Mouse (Mus musculus) naive thymus-derived CD4-positive, alpha-beta T cell, adult 2 months (primary cell): ENCODE results near the gene Dennd4c.
"Not testable (repeated sequence)": the region's sequence is repeated elsewhere in the genome, so short reads cannot be mapped to it uniquely, and the experiment has no call there.

Experiments used
- DNase-seq: peaks from one replicate; pipeline ENCODE4 v3.0.0-alpha.2; 2011; ENCODE audit warnings: low read depth

Dennd4c gene

DNA sequence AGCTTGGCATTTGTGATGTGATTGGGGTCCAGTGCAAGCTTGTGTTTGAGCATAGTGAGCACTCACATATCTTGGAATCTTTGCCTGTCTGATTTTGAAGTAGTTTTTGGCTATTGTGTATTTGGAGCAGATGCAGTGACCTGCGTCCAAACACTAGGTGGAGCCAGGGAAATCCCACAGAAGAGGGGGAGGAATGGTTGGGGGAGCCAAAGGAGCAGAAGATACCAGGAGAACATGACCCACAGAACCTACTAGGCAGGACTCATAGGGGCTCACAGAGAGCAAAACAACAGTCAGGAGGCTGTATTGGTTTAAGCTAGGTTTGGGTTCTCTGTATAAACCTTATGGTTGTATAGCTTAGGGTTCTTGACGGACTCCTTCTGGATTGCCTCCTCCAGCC lies 62.2 kb downstream of the Dennd4c start:
- peak; percentile 9 for DNase-seq

DNA sequence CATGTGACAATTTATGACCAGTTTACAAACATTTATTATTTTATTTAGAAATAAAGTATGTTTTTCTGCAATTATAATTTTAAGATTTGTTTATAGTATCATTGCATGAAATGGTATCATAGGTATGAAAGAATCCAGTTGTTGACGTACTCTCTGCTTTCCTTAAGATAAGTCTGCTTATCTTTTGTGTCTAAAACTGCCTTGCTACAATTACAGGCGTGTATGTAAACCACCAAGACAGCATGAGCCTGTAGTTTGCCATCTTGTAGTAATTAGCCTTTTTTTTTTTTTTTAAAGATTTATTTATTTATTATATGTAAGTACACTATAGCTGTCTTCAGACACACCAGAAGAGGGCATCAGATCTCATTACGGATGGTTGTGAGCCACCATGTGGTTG lies 66.5 kb downstream of the Dennd4c start:
- DNase-seq: no peak

DNA sequence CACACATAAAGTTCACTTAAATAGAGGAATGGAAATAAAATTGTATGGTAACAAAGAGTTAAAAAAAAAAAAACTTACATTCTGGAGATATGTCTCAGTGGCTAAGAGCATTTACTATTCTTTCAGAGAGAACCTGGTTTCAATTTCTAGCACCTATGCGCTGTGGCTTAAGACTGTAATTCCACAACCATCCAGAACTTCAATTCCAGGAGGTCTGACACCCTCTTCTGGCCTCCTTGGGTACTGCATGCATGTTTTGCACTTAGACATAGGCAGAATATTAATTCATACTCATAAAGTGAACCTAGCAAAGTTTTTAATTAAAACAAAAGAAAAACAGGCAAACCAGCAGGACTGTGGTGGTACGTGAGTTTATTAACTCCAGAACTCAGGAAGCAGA lies 74.8 kb downstream of the Dennd4c start:
- DNase-seq: peak; percentile 74

DNA sequence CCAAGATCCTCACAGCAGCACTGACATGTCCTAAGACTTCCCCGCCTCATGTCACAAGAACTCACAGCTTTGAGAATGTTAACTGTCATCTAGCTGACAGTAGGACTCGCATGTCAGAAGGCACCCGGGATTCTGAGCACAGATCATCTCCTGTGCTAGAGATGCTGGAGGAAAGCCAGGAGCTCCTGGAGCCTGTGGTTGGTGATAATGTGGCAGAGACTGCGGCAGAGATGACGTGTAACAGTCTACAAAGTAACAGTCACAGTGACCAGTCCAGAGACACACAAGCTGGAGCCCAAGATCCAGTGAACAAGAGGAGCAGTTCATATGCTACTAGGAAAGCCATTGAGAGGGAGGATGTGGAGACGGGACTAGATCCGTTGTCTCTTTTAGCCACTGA lies 76.8 kb downstream of the Dennd4c start:
- no peak for DNase-seq

DNA sequence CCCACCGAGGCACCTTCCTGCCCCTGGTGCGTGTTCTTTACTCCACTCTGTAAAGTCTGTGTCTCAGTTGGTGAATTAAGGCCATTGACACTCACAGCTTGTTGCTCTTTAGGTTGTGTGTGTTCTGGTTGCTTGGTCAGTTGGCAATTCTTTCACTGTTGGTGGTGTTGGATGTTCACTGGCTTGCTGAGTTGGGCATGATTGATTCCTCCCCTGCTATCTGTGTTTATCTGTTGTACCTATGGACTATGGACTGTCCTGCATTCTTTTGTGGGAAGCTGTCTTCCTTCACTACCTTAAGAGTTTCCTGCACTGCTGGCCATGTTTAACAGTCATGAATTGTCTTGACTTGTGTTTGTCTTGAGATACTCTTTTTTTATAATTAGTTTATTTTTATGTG lies 83.5 kb downstream of the Dennd4c start:
- no peak for DNase-seq

DNA sequence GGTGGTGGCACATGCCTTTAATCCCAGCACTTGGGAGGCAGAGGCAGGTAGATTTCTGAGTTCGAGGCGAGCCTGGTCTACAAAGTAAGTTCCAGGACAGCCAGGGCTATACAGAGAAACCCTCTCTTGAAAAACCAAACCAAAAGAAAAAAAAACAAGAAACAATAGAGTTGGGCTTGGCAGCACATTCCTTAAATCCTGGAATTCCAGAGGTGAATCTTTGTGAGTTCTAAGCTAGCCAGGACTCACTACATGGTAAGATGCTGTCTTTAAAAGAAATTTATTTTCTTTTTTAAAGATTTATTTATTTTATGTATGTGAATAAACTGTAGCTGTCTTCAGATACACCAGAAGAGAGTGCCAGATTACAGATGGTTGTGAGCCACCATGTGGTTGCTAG lies 92.8 kb downstream of the Dennd4c start:
- DNase-seq: not testable (repeated sequence)

DNA sequence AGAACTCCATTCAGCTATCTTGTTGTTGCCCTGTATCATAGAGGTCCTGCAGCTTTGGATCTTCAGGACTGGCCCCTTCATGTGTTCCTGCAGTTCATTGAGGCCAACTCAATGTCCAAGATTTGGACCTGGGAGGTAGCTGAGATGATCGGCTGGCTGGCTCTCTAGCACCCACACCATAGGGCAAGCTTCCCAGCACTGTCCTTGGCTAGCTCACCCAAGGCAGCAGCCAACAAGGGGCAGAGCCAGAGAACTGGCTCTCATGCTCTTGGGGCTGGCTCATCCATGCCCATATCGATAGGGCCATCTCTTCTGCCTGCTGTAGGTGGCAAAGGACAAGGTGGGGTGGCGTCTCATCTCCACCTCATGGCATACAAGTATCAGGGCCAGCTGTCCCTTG lies 97.0 kb downstream of the Dennd4c start:
- DNase-seq: no peak

DNA sequence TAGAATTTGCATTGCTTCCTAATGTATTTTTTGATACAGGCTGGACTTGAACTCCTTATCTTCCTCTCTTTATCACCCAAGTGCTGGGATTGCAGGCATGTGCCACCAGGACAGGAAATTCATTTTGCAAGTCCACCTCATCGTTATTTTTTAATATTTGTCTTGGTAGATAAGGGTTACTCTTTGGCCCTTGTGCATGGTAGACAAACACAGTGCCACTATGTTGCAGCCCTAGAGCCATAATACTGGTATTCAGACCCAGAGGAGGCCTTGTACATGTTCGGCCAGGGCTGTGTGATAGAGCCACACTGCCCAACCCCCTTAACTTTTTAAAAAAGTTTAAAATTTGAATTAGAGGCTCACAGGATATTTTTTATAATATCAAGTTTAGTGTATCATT lies 98.9 kb downstream of the Dennd4c start:
- DNase-seq: no peak

DNA sequence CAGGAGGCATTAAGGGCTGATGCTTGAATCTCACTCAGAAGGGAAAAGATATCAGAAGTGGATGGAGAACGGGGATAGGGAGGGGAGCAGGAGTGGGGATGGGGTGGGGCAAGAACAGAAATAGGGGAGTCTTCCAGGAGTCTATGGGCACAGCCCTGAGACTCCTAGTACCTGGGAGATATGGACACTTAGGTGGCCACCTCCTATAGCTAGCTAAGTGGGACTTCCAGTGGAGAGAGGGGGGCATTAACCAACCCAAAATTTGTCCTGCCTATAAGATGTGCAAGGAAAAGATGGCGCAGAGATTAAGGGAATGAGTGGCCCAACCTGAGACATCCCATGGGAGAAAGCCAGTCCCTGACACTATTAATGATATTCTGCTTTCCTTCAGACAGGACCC lies 103.0 kb downstream of the Dennd4c start:
- DNase-seq: no peak

DNA sequence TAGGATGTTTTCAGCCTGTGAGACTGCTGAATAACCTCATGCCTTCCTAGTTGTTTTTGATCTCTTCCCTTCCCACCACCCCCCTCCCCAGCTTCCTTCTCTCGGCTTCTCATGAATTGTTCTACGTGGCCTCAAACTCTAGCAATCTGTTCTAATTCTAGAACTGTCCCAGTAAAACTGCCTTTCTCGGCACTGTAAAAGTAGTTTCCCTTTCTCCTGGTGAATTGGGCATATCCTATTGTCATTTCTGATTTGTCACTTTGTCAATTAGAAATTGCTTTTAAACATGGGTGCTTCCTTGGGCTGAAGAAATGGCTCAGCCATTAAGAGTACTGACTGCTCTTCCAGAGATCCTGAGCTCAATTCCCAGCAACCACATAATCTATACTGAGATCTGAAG lies 103.7 kb downstream of the Dennd4c start:
- DNase-seq: no peak

DNA sequence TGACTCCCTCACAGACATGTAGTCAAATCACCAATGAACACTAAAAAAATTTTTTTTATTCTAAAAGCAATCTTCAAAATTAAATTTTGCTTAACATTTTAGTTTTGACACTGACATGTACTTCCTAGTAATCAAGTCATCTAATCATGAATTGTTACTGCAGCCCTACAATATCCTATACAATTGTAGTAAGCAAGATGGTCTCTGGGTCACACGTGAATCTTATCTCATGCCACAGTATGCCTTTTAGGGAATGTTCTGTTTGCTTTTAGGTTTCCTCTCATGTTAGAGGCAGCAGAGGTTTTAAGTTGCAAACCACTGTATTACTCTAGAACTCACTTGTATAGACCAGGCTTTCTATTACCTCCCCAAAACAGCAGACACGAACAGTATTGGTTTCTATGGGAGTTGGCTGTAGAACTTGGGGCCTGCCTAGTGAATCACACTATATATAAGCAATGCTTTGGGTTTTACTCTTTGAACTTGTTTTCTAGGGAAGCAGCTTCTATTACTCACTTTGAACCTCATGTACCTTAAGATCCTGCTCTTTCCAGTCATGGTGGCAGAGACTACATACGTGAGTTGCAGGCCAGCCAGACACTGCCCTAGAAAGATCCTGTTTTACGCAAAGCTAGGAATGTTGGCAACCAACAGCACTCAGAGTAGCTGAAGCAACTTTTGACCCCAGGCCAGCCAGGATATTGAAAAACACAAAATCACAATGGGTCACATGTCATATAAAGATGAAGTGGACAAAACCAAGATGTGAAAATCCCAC lies 104.6 kb downstream of the Dennd4c start:
- DNase-seq: no peak

DNA sequence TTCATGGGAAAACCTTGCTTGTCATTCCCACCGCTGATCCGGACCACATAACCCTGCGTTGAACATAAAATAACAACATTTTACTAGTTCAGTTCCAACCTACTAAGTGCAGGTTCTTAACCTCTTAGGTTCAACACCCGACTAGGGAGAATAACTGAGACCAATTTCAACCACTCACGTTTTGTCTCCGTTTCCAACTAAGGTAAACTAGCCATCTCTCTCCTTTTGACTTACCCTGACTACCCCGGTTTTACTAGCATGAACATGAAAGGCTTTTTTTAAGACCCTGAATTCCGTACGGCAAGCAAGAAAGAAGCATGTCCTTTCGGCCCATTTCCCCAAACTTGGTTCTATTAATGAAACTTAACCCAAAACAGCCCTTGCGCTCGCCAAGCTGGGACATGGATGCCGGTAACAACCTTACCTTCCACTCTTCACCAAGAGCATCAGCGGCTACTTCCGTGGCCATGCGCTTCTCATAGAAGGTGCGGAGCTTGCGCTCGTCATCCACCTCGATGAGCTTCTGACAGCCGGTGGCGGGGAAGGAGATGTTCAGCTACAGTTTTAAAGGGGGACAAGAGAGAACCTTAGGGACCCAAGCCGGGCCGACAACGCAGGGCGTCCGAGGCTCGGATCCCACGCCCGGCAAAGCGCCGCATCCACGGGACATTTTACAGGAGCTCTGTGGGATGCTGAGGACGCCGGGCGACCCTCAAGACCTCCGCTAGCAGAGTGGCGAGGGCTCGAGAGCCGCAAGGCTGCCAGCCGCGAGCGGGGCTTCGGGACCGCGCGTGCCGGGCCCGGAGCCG lies 108.2 kb downstream of the Dennd4c start:
- peak; percentile 54 for DNase-seq

DNA sequence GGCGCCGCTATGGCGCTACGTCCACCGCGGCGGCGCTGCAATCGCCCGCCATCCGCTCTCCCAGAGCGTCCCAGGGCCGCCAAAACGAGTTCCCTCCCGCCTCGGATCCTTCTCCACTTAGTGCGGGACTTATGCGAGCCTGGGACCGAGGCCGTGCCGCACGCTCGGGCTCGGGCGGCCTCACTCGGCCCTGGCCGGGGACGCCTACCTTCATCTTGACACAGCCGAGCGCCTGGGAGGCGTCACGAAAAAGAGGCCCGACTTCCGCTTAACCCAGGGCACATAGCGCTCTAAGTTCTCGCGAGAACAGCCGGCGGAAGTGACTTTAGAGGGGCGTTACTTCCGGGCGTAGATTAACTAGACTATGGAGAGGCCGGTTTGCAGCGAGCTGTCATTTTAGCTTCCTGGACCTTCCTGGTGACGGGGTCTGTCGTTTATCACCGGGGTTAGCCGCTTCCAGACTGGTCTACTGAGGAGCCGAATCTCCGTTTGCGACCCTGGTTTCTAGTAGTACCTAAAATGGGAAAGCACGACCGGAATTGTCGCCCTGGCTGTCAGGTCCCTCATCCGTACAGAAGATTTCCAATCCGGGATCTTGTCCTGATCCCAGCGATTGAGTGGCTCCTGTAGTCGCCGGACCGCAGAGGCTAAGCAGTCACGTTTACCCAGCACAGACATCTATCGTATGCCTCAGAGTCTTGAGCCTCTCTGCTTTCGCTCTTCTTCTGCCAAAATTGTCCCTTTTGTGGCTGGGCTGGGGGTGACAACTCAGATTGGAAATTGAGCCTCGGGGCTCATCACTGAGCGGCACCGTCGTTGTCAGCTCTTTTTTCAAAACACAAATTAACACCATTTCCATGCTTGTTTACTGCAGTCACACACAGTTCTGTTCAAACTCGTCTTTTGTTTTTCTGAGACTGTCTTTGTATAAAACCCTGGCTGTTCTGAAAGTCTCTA lies 109.0 kb downstream of the Dennd4c start, which contains the start of gene Rps6:
Gene Rps6, minus strand, starts transcription at position 300 of the 957 bp plus-strand sequence.
- peak; percentile 98 for DNase-seq

DNA sequence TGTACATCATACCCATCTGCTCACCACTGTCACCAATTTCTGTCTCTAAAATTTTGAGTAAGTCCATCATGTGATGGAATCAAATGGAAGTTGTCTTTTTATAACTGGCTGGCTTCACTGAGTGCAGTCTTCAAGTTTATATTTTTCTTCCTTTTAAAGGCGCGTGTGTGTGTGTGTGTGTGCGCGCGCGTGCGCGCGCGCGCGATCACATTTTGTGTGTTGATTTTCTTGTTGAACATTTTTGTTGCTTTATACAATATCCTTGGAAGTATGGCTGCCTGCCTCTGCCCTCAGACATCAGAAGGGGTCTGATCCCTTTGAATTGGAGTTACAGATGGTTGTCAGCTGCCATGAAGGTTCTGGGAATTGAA lies 109.7 kb downstream of the Dennd4c start:
- DNase-seq: no peak

DNA sequence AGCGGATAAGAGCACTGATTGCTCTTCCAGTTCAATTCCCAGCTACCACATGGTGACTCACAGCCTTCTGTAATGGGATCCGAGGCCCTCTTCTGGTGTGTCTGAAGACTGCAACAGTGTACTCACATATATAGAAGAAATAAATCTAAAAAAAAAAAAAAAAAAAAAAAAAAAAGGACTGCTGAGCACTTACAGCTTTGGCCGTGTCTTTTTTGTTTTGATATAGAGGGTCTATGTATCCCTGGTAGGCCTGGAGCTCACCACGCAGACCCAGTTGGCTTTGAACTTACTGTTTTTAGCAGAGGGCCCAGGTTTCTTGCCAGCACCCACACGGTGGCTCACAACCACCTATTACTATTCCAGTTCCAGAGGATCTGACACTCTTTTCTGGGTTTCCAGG lies 115.7 kb downstream of the Dennd4c start:
- DNase-seq: no peak

DNA sequence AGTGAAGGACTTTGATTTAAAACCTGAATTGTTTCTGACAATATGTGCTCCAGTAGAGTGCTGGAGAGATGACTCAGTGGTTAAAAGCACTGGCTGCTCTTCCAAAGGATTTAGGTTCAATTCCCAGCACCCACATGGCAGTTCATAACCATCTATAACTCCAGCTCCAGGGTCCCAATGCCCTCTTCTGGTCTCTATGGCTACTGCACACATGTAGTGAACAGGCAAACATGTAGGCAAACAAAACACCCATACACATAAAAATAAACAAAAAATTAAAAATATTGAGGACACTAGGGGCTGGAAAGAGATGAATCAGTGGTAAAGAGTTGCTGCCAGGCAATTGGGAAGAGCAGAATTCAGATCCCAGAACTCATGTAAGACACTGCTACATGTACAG lies 123.6 kb downstream of the Dennd4c start:
- no peak for DNase-seq

DNA sequence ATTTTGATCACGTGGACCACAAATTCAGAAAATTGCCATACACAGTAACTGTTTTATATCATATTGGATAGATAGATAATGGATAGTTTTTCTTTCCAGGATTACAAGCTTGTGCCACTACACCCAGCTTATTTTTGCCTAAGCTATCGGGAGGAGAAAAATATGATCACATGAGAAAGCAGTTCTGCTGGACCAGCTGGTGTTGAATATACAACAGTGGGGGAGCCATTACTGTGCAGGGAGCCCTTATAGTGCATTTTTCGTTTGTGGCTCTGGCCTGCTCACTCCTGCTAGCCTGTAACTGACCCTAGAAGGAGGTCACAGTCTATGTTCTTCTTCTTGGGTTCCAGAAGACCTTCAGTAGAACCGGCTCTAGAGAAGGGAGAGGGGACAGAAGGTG lies 124.7 kb downstream of the Dennd4c start:
- DNase-seq: no peak

DNA sequence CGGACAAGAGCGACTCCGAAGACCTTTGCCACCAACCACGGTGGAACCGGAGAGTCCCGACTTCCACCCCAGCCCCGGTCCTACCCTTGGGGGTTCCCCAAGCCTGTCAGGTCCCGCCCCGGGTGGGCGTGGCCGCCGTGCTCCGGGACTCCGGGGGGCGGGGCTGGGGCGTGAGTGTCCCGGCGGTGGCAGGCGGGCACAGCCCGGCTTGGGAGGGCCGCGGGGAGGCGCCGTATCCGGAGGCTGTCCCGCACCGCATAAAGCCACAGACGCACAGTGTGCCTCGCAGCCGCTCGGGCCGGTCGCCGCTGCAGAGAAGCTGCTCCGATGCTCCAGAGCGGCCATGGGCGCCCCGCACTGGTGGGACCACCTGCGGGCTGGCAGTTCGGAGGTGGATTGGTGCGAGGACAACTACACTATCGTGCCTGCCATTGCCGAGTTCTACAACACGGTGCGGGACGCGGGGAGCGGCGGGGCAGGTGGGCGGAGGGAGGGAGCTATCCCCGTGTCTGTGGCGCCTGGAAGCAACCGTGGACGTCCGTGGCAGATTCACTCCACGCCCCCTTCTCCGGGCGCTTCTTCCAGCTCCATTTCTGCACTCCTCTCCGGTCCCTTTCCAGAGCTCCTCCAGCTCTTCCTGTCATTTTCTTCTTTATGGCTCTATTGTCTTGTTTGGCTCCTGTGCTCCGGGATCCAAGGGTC lies 125.9 kb downstream of the Dennd4c start, which contains the start of gene Acer2:
Gene Acer2, plus strand, starts transcription at position 251 of the 702 bp plus-strand sequence.
- peak; percentile 92 for DNase-seq

DNA sequence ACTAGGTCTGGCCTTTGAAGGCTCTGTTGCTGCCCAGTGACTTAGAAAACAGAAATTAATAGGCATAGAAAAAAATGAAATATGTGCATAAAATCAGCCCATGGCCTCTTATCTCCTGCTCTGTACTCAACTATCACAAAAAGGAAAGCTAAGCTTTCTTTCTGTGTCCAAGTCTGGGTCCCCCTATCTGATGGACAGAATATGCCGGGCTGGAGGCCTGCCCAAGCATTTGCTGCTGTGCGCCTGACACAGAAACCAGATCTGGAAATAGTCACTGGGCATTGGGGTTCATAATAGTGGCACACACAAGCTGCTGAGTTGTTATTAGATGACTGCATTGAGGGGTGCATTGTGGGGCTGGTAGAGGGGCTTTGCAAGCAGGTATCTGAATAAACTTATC lies 131.1 kb downstream of the Dennd4c start:
- no peak for DNase-seq

DNA sequence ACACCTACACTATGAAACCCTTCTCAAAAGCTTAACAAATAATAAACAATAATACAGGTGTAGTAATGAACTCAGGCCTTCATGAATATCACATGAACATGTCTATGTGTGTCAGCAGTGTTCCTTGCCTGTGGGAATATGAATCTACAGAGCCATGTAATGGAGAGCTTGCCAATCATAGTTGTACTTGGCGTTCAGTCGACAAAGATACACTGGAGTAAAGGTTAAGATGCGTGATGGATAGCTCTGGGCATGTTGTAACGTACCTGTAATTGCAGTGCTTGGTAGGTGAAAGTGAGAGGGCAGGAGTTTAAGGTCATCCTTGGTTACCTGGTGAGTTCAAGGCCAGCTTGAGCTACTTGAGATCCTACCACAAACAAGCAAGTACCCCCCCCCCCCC lies 132.8 kb downstream of the Dennd4c start:
- DNase-seq: no peak

DNA sequence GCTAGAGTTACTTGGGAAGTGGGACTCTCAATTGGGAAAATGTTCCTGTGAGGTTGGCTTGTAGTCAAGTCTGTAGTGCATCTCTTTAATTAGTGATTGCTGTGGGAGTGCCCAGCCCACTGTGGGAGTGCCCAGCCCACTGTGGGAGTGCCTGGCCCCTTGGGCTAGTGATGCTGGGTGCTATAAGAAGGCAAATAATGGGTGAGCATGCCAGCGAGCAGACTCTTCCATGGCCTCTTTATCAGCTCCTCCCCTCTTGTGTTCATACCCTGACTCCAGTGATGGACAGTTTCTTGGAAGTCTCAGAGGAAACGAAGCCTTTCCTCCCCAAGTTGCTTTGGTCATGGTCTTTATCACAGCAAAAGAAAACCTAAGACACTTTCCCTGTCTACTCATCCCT lies 134.1 kb downstream of the Dennd4c start:
- no peak for DNase-seq

DNA sequence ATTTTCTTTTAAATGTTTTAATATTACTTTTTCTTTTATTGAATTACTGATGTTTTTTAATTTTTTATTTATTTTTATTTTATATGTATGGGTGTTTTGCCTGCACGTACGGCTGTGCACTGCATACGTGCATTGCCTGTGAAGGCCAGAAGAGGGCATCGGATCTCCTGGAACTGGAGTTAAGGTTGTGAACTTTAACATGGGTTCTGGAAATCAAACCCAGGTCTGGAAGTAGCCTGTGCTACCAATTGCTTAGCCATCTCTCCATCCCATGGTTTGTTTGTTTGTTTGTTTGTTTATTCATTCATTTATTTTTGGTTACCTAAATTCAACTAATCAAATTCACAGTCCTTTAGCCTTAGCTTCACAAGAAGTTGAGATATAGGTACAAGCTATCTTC lies 136.6 kb downstream of the Dennd4c start:
- peak; percentile 77 for DNase-seq
